Mouse (Mus musculus): ENCODE results near the gene Mgat5b. TPM values are rescaled to one million over a fixed set of nuclear protein-coding genes. Genes with fewer than 3 reads are reported as not detected.

Gene Mgat5b
- total RNA-seq, 2 experiments from 2014 or later: 0.24 TPM; not detected in 1

- intact Hi-C loops (cut with DNase I): no loop called here
- DNase-seq: no peak
Observed at GRCm38 (mm10) chr11:116969498-116969897, 50.8 kb downstream of the Mgat5b start.

GRCm38 (mm10) chr11:116970847-116971246 lies 52.2 kb downstream of the Mgat5b start:
- intact Hi-C loops (cut with DNase I): no loop called here
- DNase-seq: no peak

GRCm38 (mm10) chr11:116972828-116973227 lies 54.2 kb downstream of the Mgat5b start:
- intact Hi-C loops (cut with DNase I): no loop called here
- DNase-seq: no peak

GRCm38 (mm10) chr11:116973508-116973907 lies 54.8 kb downstream of the Mgat5b start:
- no peak for DNase-seq
- intact Hi-C loops (cut with DNase I): no loop called here

GRCm38 (mm10) chr11:116974341-116974740 lies 55.7 kb downstream of the Mgat5b start:
- intact Hi-C loops (cut with DNase I): no loop called here
- DNase-seq: no peak

- DNase-seq: no peak
- intact Hi-C loops (cut with DNase I): no loop called here
Observed at GRCm38 (mm10) chr11:116980313-116980712, 61.6 kb downstream of the Mgat5b start.

GRCm38 (mm10) chr11:116982543-116982942 lies 63.9 kb downstream of the Mgat5b start:
- intact Hi-C loops (cut with DNase I): no loop called here
- DNase-seq: no peak

- intact Hi-C loops (cut with DNase I): no loop called here
- DNase-seq: peak; percentile 11 to 13
Observed at GRCm38 (mm10) chr11:116985504-116986385, 67.1 kb downstream of the Mgat5b start.

- no peak for DNase-seq
Observed at GRCm38 (mm10) chr11:116988131-116988530, 69.5 kb downstream of the Mgat5b start.

GRCm38 (mm10) chr11:116990231-116990630 lies 71.6 kb downstream of the Mgat5b start:
- no peak for DNase-seq
- intact Hi-C loops (cut with DNase I): no loop called here

More at GRCm38 (mm10) chr11:116988131-116988530, 69.5 kb downstream of the Mgat5b start:
- intact Hi-C loops (cut with DNase I): no loop called here

GRCm38 (mm10) chr11:116991410-116991809 lies 72.7 kb downstream of the Mgat5b start:
- no peak for DNase-seq
- intact Hi-C loops (cut with DNase I): no loop called here

- DNase-seq: no peak
- intact Hi-C loops (cut with DNase I): no loop called here
Observed at GRCm38 (mm10) chr11:116991964-116992363, 73.3 kb downstream of the Mgat5b start.

- peak; percentile 24 to 27 for DNase-seq
- intact Hi-C loops (cut with DNase I): loop anchor here (2.0 kb wide), 1 partner anchor 75 kb away; the partner anchor contains the start of gene Mgat5b
Observed at GRCm38 (mm10) chr11:116994095-116994582, 75.5 kb downstream of the Mgat5b start.

GRCm38 (mm10) chr11:116996976-116997375 lies 78.3 kb downstream of the Mgat5b start:
- intact Hi-C loops (cut with DNase I): no loop called here
- no peak for DNase-seq

GRCm38 (mm10) chr11:116998935-116999334 lies 80.3 kb downstream of the Mgat5b start:
- DNase-seq: no peak
- intact Hi-C loops (cut with DNase I): no loop called here

- no peak for DNase-seq
- intact Hi-C loops (cut with DNase I): no loop called here
Observed at GRCm38 (mm10) chr11:117000219-117000618, 81.6 kb downstream of the Mgat5b start.

GRCm38 (mm10) chr11:117001789-117002188 lies 83.1 kb downstream of the Mgat5b start:
- intact Hi-C loops (cut with DNase I): no loop called here

GRCm38 (mm10) chr11:117003503-117003902 lies 84.8 kb downstream of the Mgat5b start:
- intact Hi-C loops (cut with DNase I): no loop called here
- DNase-seq: no peak

More at GRCm38 (mm10) chr11:117001789-117002188, 83.1 kb downstream of the Mgat5b start:
- no peak for DNase-seq

GRCm38 (mm10) chr11:117004277-117004676 lies 85.6 kb downstream of the Mgat5b start:
- DNase-seq: no peak
- intact Hi-C loops (cut with DNase I): no loop called here

GRCm38 (mm10) chr11:117017462-117017861 lies 98.8 kb downstream of the Mgat5b start:
- intact Hi-C loops (cut with DNase I): no loop called here
- no peak for DNase-seq

GRCm38 (mm10) chr11:117018410-117018809 lies 99.7 kb downstream of the Mgat5b start:
- intact Hi-C loops (cut with DNase I): loop anchor here (1.0 kb wide), 1 partner anchor 100 kb away; the partner anchor contains the start of gene Mgat5b
- DNase-seq: peak; percentile 40 to 49

GRCm38 (mm10) chr11:117021026-117021425 lies 102.4 kb downstream of the Mgat5b start:
- intact Hi-C loops (cut with DNase I): no loop called here
- DNase-seq: no peak

Measured in heart, postnatal 36 days (tissue).